Mouse (Mus musculus) right cerebral cortex, postnatal 4 days (tissue): ENCODE data around the gene Nr4a1.

Experiments used
- DNase-seq: peaks from one replicate; pipeline ENCODE4 v3.0.0-alpha.2; 2022

The Nr4a1 gene

DNA sequence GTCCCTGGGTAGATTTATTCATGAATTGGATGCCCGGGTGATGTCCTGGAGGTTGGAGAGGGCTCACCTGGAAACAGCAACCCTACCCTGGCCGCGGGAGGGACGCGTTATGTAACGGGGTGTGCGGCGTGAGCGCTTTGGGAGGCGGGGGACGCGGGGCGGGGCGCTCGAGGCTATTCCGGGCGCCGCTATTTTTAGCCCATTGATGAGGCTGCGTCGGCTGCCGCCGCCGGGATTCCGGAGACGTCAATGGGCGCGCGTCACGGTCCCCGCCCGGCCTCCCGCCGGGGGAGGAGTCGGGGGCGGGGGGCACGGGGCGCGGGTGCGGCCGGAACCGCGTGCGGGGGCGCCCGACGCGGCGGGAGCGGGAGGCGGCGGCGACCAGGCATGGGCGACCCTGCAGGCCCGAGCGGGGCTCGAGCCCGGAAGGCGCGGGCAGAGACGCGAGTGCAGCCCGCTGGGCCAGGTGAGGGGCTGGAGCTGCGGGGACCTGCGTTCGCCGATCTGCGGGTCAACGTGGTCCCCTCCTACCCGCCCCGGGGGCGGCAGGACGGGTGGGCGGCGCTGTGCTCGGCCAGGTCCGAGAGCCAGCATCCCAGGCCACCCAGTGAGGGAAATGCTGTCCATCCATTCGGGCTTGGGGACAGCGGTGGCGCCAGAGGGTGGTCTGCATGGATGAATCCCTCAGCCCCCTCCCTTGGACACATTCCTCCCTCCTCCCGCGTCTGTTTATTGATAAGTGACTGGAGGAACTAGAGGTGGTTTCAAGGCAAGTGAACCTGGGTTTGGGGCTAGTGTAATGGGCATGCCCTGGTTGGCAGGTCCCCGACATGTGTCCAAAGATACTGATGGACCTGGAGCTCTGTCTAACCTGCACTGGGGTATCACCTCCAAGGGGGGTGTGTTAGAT lies at the start of gene Nr4a1:
TSS of gene Nr4a1 (plus strand) at position 384 of the 910 bp plus-strand sequence.
- peak; percentile 74 for DNase-seq

- no peak for DNase-seq
Measured at GRCm38 (mm10) chr15:101204781-101205180, 49.3 kb upstream of the Nr4a1 start.

- DNase-seq: peak; percentile 58
Measured at GRCm38 (mm10) chr15:101210228-101210627, 43.8 kb upstream of the Nr4a1 start.

DNA sequence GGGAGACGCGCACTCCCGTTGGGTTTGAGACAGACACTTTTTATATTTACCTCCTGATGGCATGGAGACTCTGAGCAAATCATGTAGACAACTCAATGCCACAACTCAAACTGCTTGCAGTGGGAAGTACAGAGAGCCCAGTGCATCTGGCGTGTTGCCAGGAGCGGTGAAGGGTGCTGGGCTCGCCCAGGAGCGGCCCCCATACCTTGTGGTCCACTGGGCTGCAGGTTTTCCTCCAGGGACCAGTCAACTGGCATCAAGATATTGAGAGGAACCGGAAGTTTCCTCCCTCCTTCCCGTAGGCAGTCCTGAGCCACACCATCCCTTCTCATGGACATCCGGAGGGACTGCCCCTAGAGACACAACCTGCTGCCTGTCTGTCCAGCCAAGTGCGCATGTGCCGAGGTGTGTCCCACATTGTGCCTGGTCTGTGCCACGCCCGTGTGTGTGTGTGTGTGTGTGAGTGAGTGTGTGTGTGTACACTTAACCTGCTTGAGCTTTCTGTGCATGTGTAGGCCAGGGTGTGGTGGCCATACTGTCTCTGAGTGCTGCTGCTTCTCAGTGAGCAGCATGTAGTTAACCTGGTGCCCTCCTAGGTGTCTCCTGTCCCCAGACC lies 43.0 kb upstream of the Nr4a1 start:
- DNase-seq: no peak

- DNase-seq: no peak
Measured at GRCm38 (mm10) chr15:101212435-101212834, 41.6 kb upstream of the Nr4a1 start.

DNA sequence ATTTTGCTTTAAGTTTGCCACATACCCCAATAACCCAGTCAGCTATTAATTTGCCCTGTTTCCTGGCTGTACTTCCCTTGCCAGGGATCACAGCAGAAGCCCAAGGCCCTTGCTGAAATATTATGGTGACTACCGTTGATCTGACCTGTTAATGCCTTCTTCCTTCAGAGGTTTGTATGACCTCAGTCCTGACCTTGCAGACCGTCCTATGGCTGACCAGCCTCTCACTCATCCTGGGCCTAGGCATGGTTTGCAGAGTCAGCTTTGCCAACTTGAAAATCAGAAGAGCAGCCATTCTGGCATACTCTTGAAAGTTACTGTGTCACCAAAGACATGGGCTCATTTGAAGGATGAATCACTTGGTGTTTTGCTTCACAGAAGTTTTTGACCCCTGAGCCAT lies 38.9 kb upstream of the Nr4a1 start:
- DNase-seq: no peak

GRCm38 (mm10) chr15:101216036-101216435 lies 38.0 kb upstream of the Nr4a1 start:
- DNase-seq: no peak

- DNase-seq: no peak
Measured at GRCm38 (mm10) chr15:101220905-101221297, 33.2 kb upstream of the Nr4a1 start.

- peak; percentile 95 for DNase-seq
Measured at GRCm38 (mm10) chr15:101221298-101222104, 32.6 kb upstream of the Nr4a1 start.

GRCm38 (mm10) chr15:101222897-101223482 lies 31.1 kb upstream of the Nr4a1 start:
- DNase-seq: no peak

GRCm38 (mm10) chr15:101223596-101223995 lies 30.5 kb upstream of the Nr4a1 start:
- no peak for DNase-seq

- peak; percentile 78 for DNase-seq
Measured at GRCm38 (mm10) chr15:101224006-101224906, 29.8 kb upstream of the Nr4a1 start, which contains the start of gene Grasp. Gene Grasp, plus strand, starts transcription at chr15:101224188.

DNA sequence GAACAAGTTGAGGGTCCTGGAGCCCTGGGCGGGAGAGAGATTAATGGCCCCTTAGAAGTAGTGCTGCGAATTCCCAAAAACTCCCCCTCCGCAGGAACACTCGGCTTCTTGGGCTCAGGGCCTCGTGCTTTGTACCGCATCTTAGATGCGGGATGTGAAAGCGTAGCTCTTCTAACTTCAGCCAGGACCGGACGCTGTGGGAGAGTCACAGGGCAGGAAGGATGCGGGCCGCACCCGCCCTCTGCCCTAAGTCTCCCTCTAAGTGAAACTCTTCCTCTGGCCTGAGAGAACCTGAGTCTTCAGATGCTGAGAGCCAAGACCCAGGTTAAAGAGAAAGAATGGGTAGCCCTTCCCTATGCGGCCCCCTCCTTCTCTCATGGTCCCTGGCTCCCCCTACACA lies 29.1 kb upstream of the Nr4a1 start:
- no peak for DNase-seq

- DNase-seq: no peak
Measured at GRCm38 (mm10) chr15:101227971-101228370, 26.1 kb upstream of the Nr4a1 start.

DNA sequence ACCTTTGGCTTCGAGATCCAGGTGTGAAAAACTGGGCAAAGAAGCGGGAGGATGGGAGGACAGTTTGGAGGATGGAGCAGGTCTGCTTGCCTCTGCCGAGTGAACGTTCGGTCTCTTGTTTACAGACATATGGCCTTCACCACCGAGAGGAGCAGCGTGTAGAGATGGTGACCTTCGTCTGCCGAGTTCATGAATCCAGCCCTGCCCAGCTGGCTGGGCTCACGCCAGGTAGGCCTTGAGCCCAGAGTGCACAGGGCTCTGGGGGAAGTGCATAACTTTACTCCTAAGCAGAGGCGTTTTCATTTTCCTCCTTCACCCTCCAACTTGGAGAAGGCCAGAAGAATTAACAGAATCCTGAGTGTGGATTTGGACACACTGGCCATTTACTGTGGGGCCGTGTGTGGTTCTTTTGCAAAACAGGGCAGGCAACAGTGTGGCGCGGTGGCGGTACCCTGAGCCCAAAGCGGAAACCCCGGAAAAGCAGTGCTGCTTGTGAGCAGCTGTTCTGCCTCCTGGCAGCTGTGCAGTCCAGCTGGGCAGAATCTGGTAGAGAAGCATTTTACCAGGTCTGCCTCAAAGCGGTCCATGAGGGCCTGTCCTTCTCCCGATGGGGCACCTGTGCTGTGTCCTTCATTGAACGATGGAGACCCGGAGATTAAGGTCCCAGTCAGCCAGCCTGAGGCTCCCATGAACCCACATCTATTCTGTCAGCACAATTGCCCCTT lies 25.0 kb upstream of the Nr4a1 start:
- DNase-seq: no peak

DNA sequence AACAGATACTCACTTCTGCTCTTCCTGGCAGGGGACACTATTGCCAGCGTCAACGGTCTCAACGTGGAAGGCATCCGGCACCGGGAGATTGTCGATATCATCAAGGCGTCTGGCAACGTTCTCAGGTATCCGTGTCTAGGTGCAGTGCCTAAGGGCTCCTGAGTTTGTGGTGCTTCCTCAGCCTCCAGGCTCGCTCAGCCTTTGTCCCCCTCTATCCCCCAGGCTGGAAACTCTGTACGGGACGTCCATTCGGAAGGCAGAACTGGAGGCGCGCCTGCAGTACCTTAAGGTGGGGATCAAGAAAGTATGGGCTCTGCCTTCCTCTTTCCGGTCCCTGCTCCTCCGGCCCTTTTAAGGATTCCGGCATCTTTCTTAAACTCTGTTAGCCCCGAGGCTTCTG lies 23.6 kb upstream of the Nr4a1 start:
- no peak for DNase-seq

GRCm38 (mm10) chr15:101230995-101231647 lies 22.9 kb upstream of the Nr4a1 start:
- DNase-seq: no peak

GRCm38 (mm10) chr15:101231648-101232180 lies 22.4 kb upstream of the Nr4a1 start:
- DNase-seq: no peak

DNA sequence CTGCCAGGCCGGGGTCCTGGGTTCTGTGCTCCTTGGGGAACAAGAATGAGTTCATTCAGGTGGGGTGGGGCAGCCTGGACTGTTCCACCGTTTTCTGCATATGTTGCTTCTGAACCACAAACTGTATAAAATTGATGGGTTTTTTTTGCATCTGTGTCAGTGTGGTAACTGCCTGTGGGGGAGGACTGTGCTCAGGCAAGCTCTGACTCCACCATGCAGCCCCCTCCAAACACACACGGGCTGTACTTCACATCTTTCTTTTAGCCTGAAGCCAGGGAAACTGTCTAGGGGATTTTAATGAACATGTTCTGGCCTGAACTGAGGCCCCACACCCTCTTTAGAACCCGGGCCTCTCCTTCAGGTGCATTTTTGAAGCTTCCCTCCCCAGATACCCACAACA lies 21.5 kb upstream of the Nr4a1 start:
- DNase-seq: no peak

DNA sequence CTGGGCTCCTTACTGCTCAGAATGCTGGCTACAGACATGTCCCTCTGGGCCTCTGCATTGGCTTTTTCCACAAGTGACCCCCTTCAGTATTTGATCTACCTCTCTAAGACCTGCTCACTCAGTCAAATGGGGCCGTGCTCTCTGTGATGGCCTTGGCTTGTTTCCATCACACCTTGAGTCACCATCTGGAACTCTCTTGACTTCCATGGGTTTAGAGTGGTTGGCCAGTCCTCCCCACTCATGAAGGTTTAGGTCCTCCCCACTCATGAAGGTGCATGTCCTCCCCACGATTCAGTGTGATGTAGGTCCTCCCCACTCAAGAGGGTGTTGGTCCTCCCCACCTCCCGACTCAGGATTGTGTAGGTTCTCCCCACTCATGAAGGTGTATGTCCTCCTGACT lies 20.9 kb upstream of the Nr4a1 start:
- DNase-seq: no peak
